Mouse (Mus musculus): Measurements from ENCODE around the gene Olfr262.
"Not testable (repeated sequence)": the region's sequence is repeated elsewhere in the genome, so short reads cannot be mapped to it uniquely, and the experiment has no call there.

The Olfr262 gene

GRCm38 (mm10) chr19:12241559-12241958 is at the start of gene Olfr262:
Olfr262 (minus strand) TSS chr19:12241659.
- DNase-seq (ENCODE audit: low read depth, low spot score) = no peak

GRCm38 (mm10) chr19:12279554-12279953 is 38.1 kb upstream of the Olfr262 start, which contains the start of gene Olfr1434:
Olfr1434 (plus strand) TSS chr19:12279854.
- DNase-seq (ENCODE audit: low read depth, low spot score) = no peak

GRCm38 (mm10) chr19:12260732-12261131 is 19.3 kb upstream of the Olfr262 start, which contains the start of gene Olfr235:
Olfr235 (plus strand) TSS chr19:12261032.
- no peak for DNase-seq (ENCODE audit: low read depth, low spot score)

- not testable (repeated sequence) for DNase-seq (ENCODE audit: low read depth, low spot score)
Observed at GRCm38 (mm10) chr19:12232496-12232895, 9.0 kb downstream of the Olfr262 start, which contains the start of gene Olfr1432. Olfr1432 (minus strand) TSS chr19:12232596.

GRCm38 (mm10) chr19:12200334-12200733 is 41.1 kb downstream of the Olfr262 start, which contains the start of gene Olfr1431:
Olfr1431 (plus strand) TSS chr19:12200634.
- no peak for DNase-seq (ENCODE audit: low read depth, low spot score)

GRCm38 (mm10) chr19:12199076-12199475 is 42.4 kb downstream of the Olfr262 start:
- peak; percentile 46 for DNase-seq (ENCODE audit: low read depth, low spot score)
